Mouse (Mus musculus) stomach, postnatal 0 days (tissue): ENCODE results near the gene Dnajc28.

Experiments used
- CTCF ChIP-seq: IDR thresholded peaks from 2 replicates; pipeline ENCODE4 v1.5.1; 2016; ENCODE audit warnings: antibody characterized with exemption, low read depth, mild to moderate bottlenecking, moderate library complexity
- EP300 ChIP-seq: optimal IDR thresholded peaks from 2 replicates; pipeline ENCODE3; 2016; ENCODE audit warnings: antibody characterized with exemption

- peak; percentile 47 for TF ChIP-seq CTCF
- TF ChIP-seq EP300 = no peak
Observed at GRCm38 (mm10) chr16:91645995-91646602, 27.3 kb upstream of the Dnajc28 start.
